Mouse (Mus musculus): ENCODE results near the gene A730071L15Rik. TPM values are rescaled to one million over a fixed set of nuclear protein-coding genes. Genes with fewer than 3 reads are reported as not detected.

The A730071L15Rik gene
- total RNA-seq (2023): under 1 TPM; 0.44 to 0.56 TPM

GRCm38 (mm10) chr11:6199410-6200086 lies at the start of gene A730071L15Rik:
Gene A730071L15Rik, plus strand, starts transcription at chr11:6200029.

GRCm38 (mm10) chr11:6200087-6200569 lies 299 bp downstream of the A730071L15Rik start, which contains the start of gene Nudcd3:
Gene Nudcd3, minus strand, starts transcription at chr11:6200415.

DNA sequence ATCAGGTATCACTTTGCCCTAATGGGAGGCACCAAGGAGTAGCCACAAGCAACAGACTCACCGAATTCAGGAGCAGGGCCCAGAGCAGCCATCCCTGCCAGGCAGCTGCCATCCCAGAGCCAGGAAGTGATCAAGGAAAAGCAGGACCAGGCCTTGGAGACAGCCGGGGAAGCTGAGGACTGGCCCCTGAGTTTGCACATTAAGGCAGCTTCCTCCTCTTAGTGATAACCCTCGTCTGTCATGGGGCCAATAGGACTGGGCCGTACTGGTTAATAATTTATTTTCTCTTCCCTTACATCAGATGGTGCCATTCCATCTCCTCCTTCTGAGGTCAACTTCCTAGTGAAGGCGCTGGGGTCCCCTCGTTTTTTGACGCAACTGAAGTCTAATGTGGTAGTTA lies 30.2 kb downstream of the A730071L15Rik start, which contains the start of gene Npc1l1:
Gene Npc1l1 (minus strand): TSS at position 132 of the 400 bp plus-strand sequence.

Other genes starting within 250 kb of the A730071L15Rik start
- not detected for gene Gck, start 249.9 kb upstream of the A730071L15Rik start, total RNA-seq (2023)
- 10 to 100 TPM; 61.0 to 75.1 TPM for gene Ykt6, start 244.3 kb upstream of the A730071L15Rik start, total RNA-seq (2023)
- gene Camk2b, start 133.7 kb upstream of the A730071L15Rik start, total RNA-seq (2023): 1 to 10 TPM in 1 of 2 experiments, under 1 TPM in 1; 0.36 to 1.5 TPM
- 10 to 100 TPM; 60.0 to 64.6 TPM for gene Nudcd3, start 386 bp downstream of the A730071L15Rik start, total RNA-seq (2023)
- gene Npc1l1, start 30.1 kb downstream of the A730071L15Rik start, total RNA-seq (2023): under 1 TPM in 1 of 2 experiments, not detected in 1; 0.12 TPM
- gene Ddx56, start 67.7 kb downstream of the A730071L15Rik start, total RNA-seq (2023): 10 to 100 TPM; 75.0 to 81.6 TPM
- 10 to 100 TPM; 40.7 to 47.9 TPM for gene Tmed4, start 74.8 kb downstream of the A730071L15Rik start, total RNA-seq (2023)
- 100 to 1,000 TPM; 203 to 204 TPM for gene Ogdh, start 91.6 kb downstream of the A730071L15Rik start, total RNA-seq (2023)
- gene Zmiz2, start 189.0 kb downstream of the A730071L15Rik start, total RNA-seq (2023): 100 to 1,000 TPM; 166 to 195 TPM
- 1,000 to 10,000 TPM; 1,054 to 1,069 TPM for gene Ppia, start 215.4 kb downstream of the A730071L15Rik start, total RNA-seq (2023)
- gene H2afv, start 244.4 kb downstream of the A730071L15Rik start, total RNA-seq (2023): 10 to 100 TPM; 65.0 to 66.6 TPM

Data from B cell, adult 67 days (primary cell).